Comparison of ENCODE assay signal across 31 mouse cellular contexts in the genomic region with DNA sequence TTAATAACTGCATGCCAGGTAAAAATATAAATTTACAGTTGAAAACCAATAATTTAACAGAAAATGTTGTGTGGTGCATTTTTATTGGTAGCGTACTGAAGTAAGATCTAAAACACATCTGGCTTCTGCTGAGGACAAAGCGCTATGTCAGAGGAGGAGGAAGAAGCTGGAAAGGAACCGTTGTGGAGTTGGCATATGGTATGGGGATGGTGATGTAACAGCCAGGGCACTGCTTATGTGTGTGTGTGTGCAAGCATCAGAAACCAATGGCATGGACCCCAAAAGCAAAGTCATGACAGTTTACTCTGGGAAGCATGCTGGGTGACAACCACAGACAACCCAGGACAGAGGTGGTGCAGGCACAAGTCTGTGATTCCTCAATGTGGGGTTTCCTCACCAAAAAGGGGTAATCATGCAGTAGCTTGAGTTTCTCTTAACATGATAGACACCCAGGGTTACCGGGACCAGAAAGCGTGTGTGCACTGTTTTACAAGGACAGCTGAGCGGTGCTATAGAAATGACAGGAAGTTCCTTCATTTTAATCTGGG. TPM values are rescaled to one million over a fixed set of nuclear protein-coding genes. Genes with fewer than 3 reads are reported as not detected.
DNase-seq lines count a peak whose midpoint lies in the region; ATAC-seq and TF ChIP-seq lines count a peak whose summit lies in the region.
"Had no signal": no experiment of that assay in that cellular context is flagged by ENCODE, and none has a peak within 500 bp of the region (broad histone marks: within the 10 kb centered on the region; RNA-seq: fewer than 3 reads in every experiment).

No protein-coding gene starts in this region.

- WGBS in heart, embryonic 10.5 days: 93% methylated on average over 6 of the region's 6 CpGs
- WGBS in cerebellum, adult 2 months: 88% methylated on average over 6 of the region's 6 CpGs

- no peak overlapping the region for H3K4me3 ChIP-seq in heart, embryonic 10.5 days
- H3K4me3 ChIP-seq in left cerebral cortex, adult 2 months: no peak overlapping the region
- H3K4me3 ChIP-seq in cerebellum, adult 2 months (replicated peaks; ENCODE audit: insufficient read depth, low read depth, low read length): no peak overlapping the region
- H3K4me3 ChIP-seq: embryonic facial prominence, embryonic 12.5 days; embryonic facial prominence, embryonic 15.5 days; heart, embryonic 12.5 days; heart, embryonic 15.5 days; hindbrain, embryonic 10.5 days; hindbrain, embryonic 13.5 days had no signal

- peaks cover 16% of the 10 kb centered on the region for H3K36me3 ChIP-seq in heart, embryonic 10.5 days
- H3K36me3 ChIP-seq: embryonic facial prominence, embryonic 15.5 days had no signal

- TF ChIP-seq CTCF in left cerebral cortex, adult 2 months (IDR thresholded peaks at IDR 0.05): no peak
- no peak for TF ChIP-seq CTCF in cerebellum, adult 2 months (IDR thresholded peaks at IDR 0.05; ENCODE audit: borderline replicate concordance, insufficient read depth, low read depth, low read length)

- no peak for TF ChIP-seq POLR2A in cerebellum, adult 2 months (IDR thresholded peaks at IDR 0.05; ENCODE audit: borderline replicate concordance, insufficient read depth, low read length)

- H3K9me3 ChIP-seq in heart, embryonic 10.5 days: no peaks in the 10 kb centered on the region
- H3K9me3 ChIP-seq: embryonic facial prominence, embryonic 12.5 days; embryonic facial prominence, embryonic 15.5 days; heart, embryonic 12.5 days; heart, embryonic 15.5 days; hindbrain, embryonic 10.5 days; hindbrain, embryonic 13.5 days had no signal

- DNase-seq in heart, embryonic 10.5 days (ENCODE audit: low spot score): peak; percentile 42
- no peak for DNase-seq in heart, adult 8-10 months (ENCODE audit: low spot score)
- no peak for DNase-seq in left cerebral cortex, adult 2 months (ENCODE audit: extremely low spot score in 1 of 2, low spot score in 2 of 2)
- DNase-seq in left cerebral cortex, adult 8-10 months (ENCODE audit: low spot score in 2 of 2): no peak
- DNase-seq in cerebellum, adult 2 months: no peak
- DNase-seq in adrenal gland, postnatal 14 days: no peak
- DNase-seq: adrenal gland, adult 8-10 months; adrenal gland, postnatal 36 days; cerebellum, adult 11 months; cerebellum, adult 8-10 months; cerebellum, postnatal 10 days; cerebellum, postnatal 36 days; forebrain, postnatal 0 days; gastrocnemius, postnatal 10 days; gastrocnemius, postnatal 36 days; heart, adult 18-20 months; heart, postnatal 10 days; heart, postnatal 36 days had no signal

- peaks cover 17% of the 10 kb centered on the region for H3K4me1 ChIP-seq in heart, embryonic 10.5 days
- no peaks in the 10 kb centered on the region; the same call in 1 of the 2 replicates for H3K4me1 ChIP-seq in cerebellum, adult 2 months (ENCODE audit: control insufficient read depth, insufficient read depth, low read length)
- H3K4me1 ChIP-seq: hindbrain, embryonic 13.5 days had no signal

- H3K27me3 ChIP-seq in heart, embryonic 10.5 days (ENCODE audit: insufficient read depth, poor library complexity, severe bottlenecking): no peaks in the 10 kb centered on the region
- no peaks in the 10 kb centered on the region for H3K27me3 ChIP-seq in cerebellum, adult 2 months (ENCODE audit: control insufficient read depth, insufficient read depth, low read length)
- H3K27me3 ChIP-seq: embryonic facial prominence, embryonic 12.5 days; embryonic facial prominence, embryonic 15.5 days; heart, embryonic 12.5 days; heart, embryonic 15.5 days; hindbrain, embryonic 13.5 days had no signal

- H3K27ac ChIP-seq in heart, embryonic 10.5 days: no peak overlapping the region
- H3K27ac ChIP-seq in left cerebral cortex, adult 2 months: peak overlapping the region; percentile 77
- H3K27ac ChIP-seq in cerebellum, adult 2 months (ENCODE audit: insufficient read depth, low read length): no peak overlapping the region
- H3K27ac ChIP-seq: embryonic facial prominence, embryonic 12.5 days; embryonic facial prominence, embryonic 15.5 days; heart, embryonic 15.5 days; hindbrain, embryonic 10.5 days; hindbrain, embryonic 13.5 days had no signal

- intact Hi-C loops in left cerebral cortex, adult 2 months (cut with DNase I): no loop called here

- peak; percentile 29; the same call in 1 of the 2 replicates for ATAC-seq in common myeloid progenitor, adult 5-6 weeks (replicated peaks; ENCODE audit: low read depth, poor library complexity, severe bottlenecking)
- ATAC-seq in granulocyte monocyte progenitor cell, adult 5-6 weeks (replicated peaks; ENCODE audit: poor library complexity, severe bottlenecking): peak; percentile 83
- ATAC-seq: activated CD4-positive, CD25-positive, alpha-beta regulatory T cell, adult 4 months; CD4-positive, CD25-positive, alpha-beta regulatory T cell, adult 4 months; forebrain, embryonic 14.5 days; forebrain, postnatal 0 days; hindbrain, embryonic 16.5 days; intestine, postnatal 0 days had no signal

RNA-seq across cellular contexts. Expression of a gene that starts 32.3 kb away (rescaled TPM):
- polyA plus RNA-seq in heart, embryonic 10.5 days (2016; fragmentation: Nextera tagmentation; extraction: Ambion mirVana): 0.16 and 0.45 TPM in 2 replicates
- total RNA-seq in heart, adult 8-10 months (2022): under 1 TPM in 3 of 4 experiments, not detected in 1; 0.05 to 0.11 (median 0.06) TPM
- under 1 TPM; 0.12 to 0.25 TPM for total RNA-seq in left cerebral cortex, adult 2 months (2021)
- under 1 TPM; 0.13 to 0.21 (median 0.19) TPM for total RNA-seq in left cerebral cortex, adult 8-10 months (2022)
- not detected in 2 replicates for total RNA-seq in common myeloid progenitor, adult 5-6 weeks (2017)
- total RNA-seq in granulocyte monocyte progenitor cell, adult 5-6 weeks (2014; fragmentation: Nextera tagmentation): not detected in 2 replicates
- total RNA-seq in granulocyte monocyte progenitor cell, adult 5-6 weeks (2017): not detected in 2 replicates
- polyA plus RNA-seq in cerebellum, adult 2 months (2012; rRNA removed): 0.03 and 0.08 TPM in 2 replicates
- total RNA-seq in adrenal gland, postnatal 14 days (2021): not detected in 2 replicates
- total RNA-seq: adrenal gland, postnatal 36 days; heart, postnatal 10 days; heart, postnatal 36 days had no signal
- polyA plus RNA-seq: activated CD4-positive, CD25-positive, alpha-beta regulatory T cell, adult 4 months; CD4-positive, CD25-positive, alpha-beta regulatory T cell, adult 4 months had no signal
